Mouse (Mus musculus) gastrocnemius, postnatal 36 days (tissue): ENCODE data around the gene Galnt16. TPM values are rescaled to one million over a fixed set of nuclear protein-coding genes. Genes with fewer than 3 reads are reported as not detected.

Experiments used
- DNase-seq, 2 experiments: peaks; one replicate each; pipeline ENCODE4 v3.0.0; 2022
- intact Hi-C: fragments of 180-260 bp; cut with DNase I; formaldehyde crosslinking; loops from one replicate; pipeline ENCODE4 v1.15.1; 2025
- total RNA-seq, 2 experiments: library from RNA; stranded (reverse); gene quantifications; 2 replicates each; pipeline ENCODE4 v1.2.3; 2021

Galnt16 gene
- total RNA-seq, 2 experiments from 2014 or later, result 3.1 to 3.3 TPM

- intact Hi-C loops, result no loop called here
- DNase-seq, result no peak
These were observed 9.8 kb downstream of the Galnt16 start for GRCm38 (mm10) chr12:80527727-80528389.

DNA sequence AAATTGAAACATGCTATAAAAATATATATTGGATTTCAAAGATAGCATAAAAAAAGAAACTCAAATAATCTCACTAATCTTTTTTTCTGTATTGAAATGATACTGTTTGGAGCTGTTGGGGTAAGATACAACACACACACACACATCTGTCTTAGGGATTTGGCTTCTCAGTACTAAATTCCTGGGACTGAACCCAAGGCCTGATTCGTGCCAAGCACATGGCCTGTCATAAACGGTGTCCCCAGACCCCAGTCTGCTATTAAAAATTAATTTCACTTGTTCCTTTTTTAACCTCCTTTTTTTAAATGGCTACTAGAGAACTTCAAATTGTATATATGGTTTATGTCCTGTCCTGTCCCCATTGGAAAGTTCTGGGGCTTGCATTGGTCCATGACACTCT is 12.0 kb downstream of the Galnt16 start:
- intact Hi-C loops, result no loop called here
- DNase-seq, result peak in 1 of 2 experiments; percentile 50

GRCm38 (mm10) chr12:80530630-80531029 is 12.6 kb downstream of the Galnt16 start:
- DNase-seq, result no peak
- intact Hi-C loops, result no loop called here

GRCm38 (mm10) chr12:80531585-80531984 is 13.5 kb downstream of the Galnt16 start:
- DNase-seq, result no peak
- intact Hi-C loops, result no loop called here

- intact Hi-C loops, result no loop called here
- no peak for DNase-seq
These were observed 15.8 kb downstream of the Galnt16 start for GRCm38 (mm10) chr12:80533876-80534275.

GRCm38 (mm10) chr12:80537313-80537712 is 19.2 kb downstream of the Galnt16 start:
- intact Hi-C loops, result no loop called here
- DNase-seq, result no peak

GRCm38 (mm10) chr12:80538311-80538710 is 20.2 kb downstream of the Galnt16 start:
- intact Hi-C loops, result no loop called here
- DNase-seq, result no peak

- DNase-seq, result no peak
- intact Hi-C loops, result no loop called here
These were observed 27.2 kb downstream of the Galnt16 start for GRCm38 (mm10) chr12:80545310-80545709.

GRCm38 (mm10) chr12:80549646-80550045 is 31.6 kb downstream of the Galnt16 start:
- intact Hi-C loops, result no loop called here
- peak; percentile 35 to 40 for DNase-seq

DNA sequence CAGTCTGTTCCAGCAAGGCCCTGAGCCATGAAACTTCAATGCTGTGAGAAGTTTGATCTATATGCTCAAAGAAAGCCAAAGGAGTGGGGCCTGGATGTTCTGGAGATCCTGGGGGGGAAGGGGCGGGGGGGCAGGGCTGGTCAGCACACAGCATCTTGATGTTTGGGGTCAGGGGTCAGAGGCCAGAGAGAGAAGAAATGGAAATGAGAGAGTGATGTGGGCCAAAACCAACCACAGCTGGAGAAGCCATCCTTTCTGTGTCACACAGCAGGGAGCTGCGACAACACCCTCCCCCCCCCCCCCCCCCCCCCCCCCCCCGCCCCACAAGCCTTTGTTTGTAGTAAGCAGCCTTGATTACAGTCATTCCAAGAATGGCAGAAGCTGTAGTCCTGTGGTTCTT is 35.1 kb downstream of the Galnt16 start:
- no peak for DNase-seq

GRCm38 (mm10) chr12:80554312-80554711 is 36.2 kb downstream of the Galnt16 start:
- intact Hi-C loops, result no loop called here

More for the DNA sequence above, 35.1 kb downstream of the Galnt16 start:
- intact Hi-C loops, result no loop called here

GRCm38 (mm10) chr12:80561904-80562303 is 43.8 kb downstream of the Galnt16 start:
- DNase-seq, result no peak
- intact Hi-C loops, result no loop called here

More at GRCm38 (mm10) chr12:80554312-80554711, 36.2 kb downstream of the Galnt16 start:
- no peak for DNase-seq

- intact Hi-C loops, result no loop called here
- no peak for DNase-seq
These were observed 44.7 kb downstream of the Galnt16 start for GRCm38 (mm10) chr12:80562793-80563192.

GRCm38 (mm10) chr12:80564990-80565389 is 46.9 kb downstream of the Galnt16 start:
- intact Hi-C loops, result no loop called here
- peak; percentile 35 to 64 for DNase-seq

- DNase-seq, result no peak
- intact Hi-C loops, result no loop called here
These were observed 47.7 kb downstream of the Galnt16 start for GRCm38 (mm10) chr12:80565793-80566192.

DNA sequence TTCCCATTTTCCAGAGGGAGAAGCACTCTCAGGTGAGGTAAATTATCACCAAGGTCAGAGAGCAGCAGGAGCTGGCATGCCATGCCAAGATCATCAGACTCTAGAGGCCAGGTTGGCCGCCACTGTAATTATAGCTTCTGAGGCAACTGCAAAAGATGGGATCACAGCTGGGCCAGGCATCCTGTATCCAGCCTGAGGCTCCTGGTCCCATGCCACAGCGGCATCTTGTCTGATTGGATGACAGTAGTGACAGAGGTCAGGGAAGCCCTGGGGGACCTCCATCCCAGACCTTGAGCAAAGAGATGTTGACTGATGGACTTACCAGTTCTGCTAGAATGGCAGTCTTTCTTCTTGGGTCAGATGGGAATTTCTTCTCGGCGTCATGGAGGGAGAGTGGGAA is 48.4 kb downstream of the Galnt16 start:
- intact Hi-C loops, result no loop called here
- DNase-seq, result no peak

DNA sequence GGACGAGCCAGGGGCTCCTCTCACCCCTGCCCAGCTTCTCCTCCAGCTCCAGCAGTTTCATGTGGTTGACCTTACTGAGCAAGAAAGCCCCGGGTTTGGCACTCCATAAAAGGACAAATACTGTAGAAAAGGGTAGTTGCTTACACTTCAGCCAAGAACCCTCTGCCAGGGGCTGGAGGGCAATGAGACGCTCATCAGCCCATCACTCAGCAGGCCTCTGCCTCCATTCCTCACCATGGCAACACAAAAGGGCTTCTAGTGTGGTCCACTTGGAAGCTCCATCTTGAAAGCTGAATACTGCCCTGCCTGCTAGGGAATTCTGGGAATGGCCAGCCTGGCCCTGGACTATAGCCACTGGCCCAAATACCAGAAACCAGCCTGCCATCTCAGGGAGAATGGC is 49.3 kb downstream of the Galnt16 start:
- DNase-seq, result no peak
- intact Hi-C loops, result no loop called here

GRCm38 (mm10) chr12:80569561-80569960 is 51.5 kb downstream of the Galnt16 start:
- intact Hi-C loops, result no loop called here

DNA sequence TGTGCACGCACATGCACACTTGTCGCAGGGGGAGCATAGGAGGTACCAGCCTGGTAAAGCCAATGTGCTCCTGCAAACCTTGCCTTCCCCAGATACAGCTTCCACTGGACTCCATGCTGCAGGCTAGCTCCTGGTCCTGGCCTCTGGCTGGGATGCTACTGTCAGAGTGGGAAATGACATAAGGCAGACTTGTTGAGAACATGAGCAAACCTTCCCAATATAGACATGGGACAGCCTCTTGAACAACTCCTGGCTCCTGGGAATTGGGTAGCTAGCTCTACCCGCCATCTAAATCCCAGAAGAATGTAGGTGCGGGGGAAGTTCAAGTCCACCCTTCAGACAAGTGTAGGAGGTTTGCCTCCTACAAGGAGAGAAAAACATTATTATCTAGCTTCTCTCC is 56.2 kb downstream of the Galnt16 start:
- DNase-seq, result no peak

More at GRCm38 (mm10) chr12:80569561-80569960, 51.5 kb downstream of the Galnt16 start:
- DNase-seq, result no peak

DNA sequence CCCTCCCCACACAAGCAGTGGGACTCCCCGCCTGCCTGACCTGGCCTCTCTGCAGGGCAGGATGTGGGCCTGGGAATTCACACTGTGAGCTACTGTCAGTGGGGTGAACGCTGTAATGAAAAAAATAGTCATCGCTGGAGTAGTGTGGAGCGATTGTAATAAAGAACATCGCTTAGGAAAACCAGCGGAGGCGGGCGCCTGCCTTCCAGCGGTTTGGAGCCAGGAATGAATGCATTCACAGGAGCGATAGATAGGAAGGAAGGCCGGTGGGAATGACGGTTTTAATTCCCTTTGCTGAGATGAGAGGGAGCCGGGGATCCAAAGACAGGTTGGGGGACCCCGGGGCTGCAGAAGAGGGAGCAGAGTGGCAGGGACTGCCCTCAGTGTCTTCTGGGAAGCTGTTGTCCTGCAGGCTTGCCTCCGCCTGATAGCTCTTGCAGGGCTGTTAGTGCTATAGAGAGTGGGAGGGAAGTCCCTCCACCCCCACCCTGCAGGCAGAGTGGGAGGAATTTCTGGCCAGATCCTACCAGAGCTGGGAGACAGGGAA is 56.8 kb downstream of the Galnt16 start:
- DNase-seq, result no peak
- intact Hi-C loops, result no loop called here

More for the DNA sequence above, 56.2 kb downstream of the Galnt16 start:
- intact Hi-C loops, result no loop called here

DNA sequence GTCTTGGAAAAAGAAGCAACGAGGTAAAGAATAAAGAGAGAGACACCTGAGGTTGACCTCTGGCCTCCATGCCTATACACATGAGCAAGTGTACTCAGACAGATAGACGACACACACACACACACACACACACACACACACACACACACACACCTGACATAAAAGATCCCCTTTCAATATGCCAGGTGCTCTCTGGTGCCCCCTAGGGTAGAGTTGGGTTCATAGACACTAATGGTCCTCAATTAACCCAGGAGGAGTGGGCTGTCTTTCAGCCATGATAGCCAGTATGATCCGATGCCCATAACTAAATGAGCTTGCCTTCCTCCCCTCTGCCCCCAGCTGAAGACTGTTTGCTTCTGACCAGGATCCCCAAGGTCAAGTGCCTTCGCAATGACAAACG is 59.0 kb downstream of the Galnt16 start:
- no peak for DNase-seq
- intact Hi-C loops, result no loop called here

DNA sequence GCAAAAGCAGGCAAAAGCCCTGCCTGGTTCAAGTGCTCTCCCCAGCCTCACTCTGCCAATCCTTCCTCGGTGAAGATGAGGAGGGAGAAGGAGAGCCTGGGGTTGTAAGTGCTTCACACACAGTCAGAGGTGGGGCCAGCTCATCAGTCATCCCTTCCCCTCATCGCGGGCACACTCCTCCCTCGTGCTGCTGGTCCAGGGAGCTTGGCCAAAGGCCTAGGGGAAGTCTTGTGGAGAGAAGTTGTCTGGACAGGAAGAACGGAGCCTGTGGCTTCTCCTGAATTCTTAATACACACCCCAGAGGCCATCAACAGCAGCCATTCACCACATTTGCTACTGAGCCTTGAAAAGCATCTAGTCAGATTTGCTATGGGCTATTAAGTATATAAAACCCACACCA is 63.3 kb downstream of the Galnt16 start:
- intact Hi-C loops, result no loop called here
- no peak for DNase-seq
